Mouse (Mus musculus): ENCODE measurements around the gene Ndufa9.

Ndufa9 gene

GRCm38 (mm10) chr6:126848712-126849704, at the start of gene Ndufa9:
Gene Ndufa9, minus strand, starts transcription at chr6:126849136.
- DNase-seq (ENCODE audit: extremely low read depth, insufficient read length, low spot score), result peak; percentile 89

GRCm38 (mm10) chr6:126877118-126877517, 28.2 kb upstream of the Ndufa9 start:
- no peak for DNase-seq (ENCODE audit: extremely low read depth, insufficient read length, low spot score)

- DNase-seq (ENCODE audit: extremely low read depth, insufficient read length, low spot score), result no peak
Measured at GRCm38 (mm10) chr6:126852881-126853280, 3.9 kb upstream of the Ndufa9 start, which contains the start of gene Akap3. Gene Akap3, plus strand, starts transcription at chr6:126853098.

- DNase-seq (ENCODE audit: extremely low read depth, insufficient read length, low spot score), result no peak
Measured at GRCm38 (mm10) chr6:126836628-126837027, 12.3 kb downstream of the Ndufa9 start.

- no peak for DNase-seq (ENCODE audit: extremely low read depth, insufficient read length, low spot score)
Measured at GRCm38 (mm10) chr6:126823087-126823486, 25.8 kb downstream of the Ndufa9 start.

GRCm38 (mm10) chr6:126816338-126816737, 32.6 kb downstream of the Ndufa9 start:
- DNase-seq (ENCODE audit: extremely low read depth, insufficient read length, low spot score), result no peak

GRCm38 (mm10) chr6:126815206-126815750, 33.7 kb downstream of the Ndufa9 start:
- DNase-seq (ENCODE audit: extremely low read depth, insufficient read length, low spot score), result no peak

- DNase-seq (ENCODE audit: extremely low read depth, insufficient read length, low spot score), result no peak
Measured at GRCm38 (mm10) chr6:126811481-126811880, 37.5 kb downstream of the Ndufa9 start.

- no peak for DNase-seq (ENCODE audit: extremely low read depth, insufficient read length, low spot score)
Measured at GRCm38 (mm10) chr6:126808561-126808960, 40.4 kb downstream of the Ndufa9 start.

GRCm38 (mm10) chr6:126808134-126808533, 40.8 kb downstream of the Ndufa9 start:
- DNase-seq (ENCODE audit: extremely low read depth, insufficient read length, low spot score), result no peak

GRCm38 (mm10) chr6:126806783-126807182, 42.2 kb downstream of the Ndufa9 start:
- no peak for DNase-seq (ENCODE audit: extremely low read depth, insufficient read length, low spot score)

- DNase-seq (ENCODE audit: extremely low read depth, insufficient read length, low spot score), result no peak
Measured at GRCm38 (mm10) chr6:126802946-126803345, 46.0 kb downstream of the Ndufa9 start.

- no peak for DNase-seq (ENCODE audit: extremely low read depth, insufficient read length, low spot score)
Measured at GRCm38 (mm10) chr6:126794751-126795150, 54.2 kb downstream of the Ndufa9 start.

- DNase-seq (ENCODE audit: extremely low read depth, insufficient read length, low spot score), result no peak
Measured at GRCm38 (mm10) chr6:126793689-126794088, 55.2 kb downstream of the Ndufa9 start.

GRCm38 (mm10) chr6:126791964-126792363, 57.0 kb downstream of the Ndufa9 start:
- DNase-seq (ENCODE audit: extremely low read depth, insufficient read length, low spot score), result peak; percentile 13

- no peak for DNase-seq (ENCODE audit: extremely low read depth, insufficient read length, low spot score)
Measured at GRCm38 (mm10) chr6:126791488-126791887, 57.4 kb downstream of the Ndufa9 start.

GRCm38 (mm10) chr6:126788863-126789262, 60.1 kb downstream of the Ndufa9 start:
- DNase-seq (ENCODE audit: extremely low read depth, insufficient read length, low spot score), result peak; percentile 15

GRCm38 (mm10) chr6:126784206-126784605, 64.7 kb downstream of the Ndufa9 start:
- no peak for DNase-seq (ENCODE audit: extremely low read depth, insufficient read length, low spot score)

- DNase-seq (ENCODE audit: extremely low read depth, insufficient read length, low spot score), result no peak
Measured at GRCm38 (mm10) chr6:126783651-126784066, 65.3 kb downstream of the Ndufa9 start.

- no peak for DNase-seq (ENCODE audit: extremely low read depth, insufficient read length, low spot score)
Measured at GRCm38 (mm10) chr6:126783056-126783455, 65.9 kb downstream of the Ndufa9 start.

GRCm38 (mm10) chr6:126777889-126778288, 71.0 kb downstream of the Ndufa9 start:
- DNase-seq (ENCODE audit: extremely low read depth, insufficient read length, low spot score), result no peak

- DNase-seq (ENCODE audit: extremely low read depth, insufficient read length, low spot score), result no peak
Measured at GRCm38 (mm10) chr6:126773873-126774272, 75.1 kb downstream of the Ndufa9 start.
